Mouse (Mus musculus) heart, embryonic 14.5 days (tissue): ENCODE measurements around the gene Cpne6. TPM values are rescaled to one million over a fixed set of nuclear protein-coding genes. Genes with fewer than 3 reads are reported as not detected.

Experiments used
- ATAC-seq: fragments of 200-750 bp; cut with Nextera tagmentation; 2 replicates; pipeline ENCODE4 v1.8.0; 2017; ENCODE audit warnings: low read depth, moderate TSS enrichment; ENCODE audit not compliant: insufficient number of reproducible peaks, insufficient read depth, low FRiP score
- H3K27ac ChIP-seq, 2 experiments: fragments of 200-500 bp in 1 of 2; fragments of 300-500 bp in 1 of 2; sonication (generic) in 1 of 2; replicated peaks in 1 of 2; 2 replicates each; pipeline ENCODE4 v1.5.1; 2012 to 2014; ENCODE audit warnings: low read depth in 2 of 2, low read length in 2 of 2, control low read depth in 1 of 2, mild to moderate bottlenecking in 1 of 2, mixed read lengths in 1 of 2; ENCODE audit not compliant: control insufficient read depth in 1 of 2, insufficient read depth in 1 of 2
- H3K27me3 ChIP-seq: fragments of 300-500 bp; sonication (generic); 2 replicates; pipeline ENCODE4 v1.6.1; 2014; ENCODE audit warnings: mild to moderate bottlenecking, low read length, control low read depth; ENCODE audit not compliant: control insufficient read depth, insufficient read depth
- H3K36me3 ChIP-seq: fragments of 300-500 bp; sonication (generic); 2 replicates; pipeline ENCODE4 v1.6.1; 2014; ENCODE audit warnings: mild to moderate bottlenecking, control low read depth, low read length, mixed read lengths; ENCODE audit not compliant: control insufficient read depth, insufficient read depth
- H3K4me1 ChIP-seq, 2 experiments: fragments of 200-500 bp in 1 of 2; fragments of 300-500 bp in 1 of 2; sonication (generic) in 1 of 2; 2 replicates each; pipeline ENCODE4 v1.6.1; 2012 to 2014; ENCODE audit warnings: low read length in 2 of 2, control low read depth in 1 of 2, mixed read lengths in 1 of 2; ENCODE audit not compliant: control insufficient read depth in 2 of 2, insufficient read depth in 2 of 2
- H3K4me2 ChIP-seq: fragments of 300-500 bp; sonication (generic); 2 replicates; pipeline ENCODE4 v1.6.1; 2014; ENCODE audit warnings: mild to moderate bottlenecking, low read length
- H3K4me3 ChIP-seq, 2 experiments: fragments of 200-500 bp in 1 of 2; fragments of 300-500 bp in 1 of 2; sonication (generic) in 1 of 2; 2 replicates each; pipeline ENCODE4 v1.5.1; 2012 to 2014; ENCODE audit warnings: low read length in 2 of 2, mild to moderate bottlenecking in 2 of 2, control low read depth in 1 of 2, low read depth in 1 of 2, moderate library complexity in 1 of 2; ENCODE audit not compliant: control insufficient read depth in 1 of 2, insufficient read depth in 1 of 2
- H3K9ac ChIP-seq: fragments of 300-500 bp; sonication (generic); 2 replicates; pipeline ENCODE4 v1.6.1; 2014; ENCODE audit warnings: mild to moderate bottlenecking, low read length
- H3K9me3 ChIP-seq: fragments of 300-500 bp; sonication (generic); 2 replicates; pipeline ENCODE4 v1.6.1; 2016; ENCODE audit warnings: low read length, control low read depth; ENCODE audit not compliant: control insufficient read depth
- WGBS: fragments of 180-500 bp; shearing (Covaris S2); extraction: QIAGEN DNeasy Blood & Tissue Kit; methylation state at CpG from one replicate; pipeline ENCODE4 v1.1.7; 2014; 5-methylcytosine and 5-hydroxymethylcytosine counted together
- polyA plus RNA-seq: library from polyadenylated mRNA; unstranded; fragments of >200 nt; fragmentation: Nextera tagmentation; extraction: Ambion mirVana; gene quantifications from 2 replicates; pipeline ENCODE4 v1.2.1, GENCODE M21; 2014

Gene Cpne6
- 0.12 and 0.36 TPM in 2 replicates for polyA plus RNA-seq

DNA sequence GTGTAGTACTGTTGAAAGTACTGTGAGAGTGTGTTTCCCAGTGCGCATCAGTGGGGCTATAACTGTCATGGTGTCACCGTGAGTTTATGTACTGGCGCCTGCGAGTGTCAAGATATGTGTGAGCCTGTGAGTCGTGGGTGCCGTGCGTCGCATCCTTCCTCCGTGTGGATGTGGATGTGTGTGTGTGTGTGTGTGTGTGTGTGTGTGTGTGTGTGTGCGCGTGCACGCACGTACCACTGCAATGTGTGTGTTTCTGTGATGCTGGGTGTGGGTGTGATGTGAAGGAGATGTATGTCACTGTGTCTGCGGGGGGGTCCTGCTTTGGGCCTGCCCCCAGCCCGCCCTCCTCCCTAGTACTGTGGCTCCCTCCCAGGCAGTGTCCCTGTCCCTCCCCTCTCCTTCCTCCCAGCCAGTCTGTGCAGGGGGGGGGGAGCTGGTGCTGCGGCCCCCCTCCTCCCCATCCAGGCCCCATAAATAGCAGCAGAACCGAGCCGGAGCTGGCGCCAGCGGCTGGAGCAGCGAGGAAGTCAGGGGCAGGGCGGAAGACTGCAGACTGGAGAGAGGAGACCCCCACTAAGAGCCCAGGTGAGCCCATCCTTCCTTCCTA is at the start of gene Cpne6:
Gene Cpne6, plus strand, starts transcription at position 321 of the 607 bp plus-strand sequence.
- Histone ChIP-seq H3K4me3 (no peak within 1 kb of the TSS), H3K27ac (no peak within 1 kb of the TSS), H3K9me3 (no peaks in the 10 kb centered on the region), H3K9ac (no peak within 1 kb of the TSS), H3K27me3 (peaks cover 23% of the 10 kb centered on the region), H3K4me1 (peaks cover 6 to 9% of the 10 kb centered on the region in 2 experiments; a peak in 3 of 4 replicates), H3K4me2 (peak within 1 kb of the TSS; percentile 27), H3K36me3 (no peaks in the 10 kb centered on the region)
- WGBS: 56% methylated on average over 22 of the region's 22 CpGs
- no peak for ATAC-seq

DNA sequence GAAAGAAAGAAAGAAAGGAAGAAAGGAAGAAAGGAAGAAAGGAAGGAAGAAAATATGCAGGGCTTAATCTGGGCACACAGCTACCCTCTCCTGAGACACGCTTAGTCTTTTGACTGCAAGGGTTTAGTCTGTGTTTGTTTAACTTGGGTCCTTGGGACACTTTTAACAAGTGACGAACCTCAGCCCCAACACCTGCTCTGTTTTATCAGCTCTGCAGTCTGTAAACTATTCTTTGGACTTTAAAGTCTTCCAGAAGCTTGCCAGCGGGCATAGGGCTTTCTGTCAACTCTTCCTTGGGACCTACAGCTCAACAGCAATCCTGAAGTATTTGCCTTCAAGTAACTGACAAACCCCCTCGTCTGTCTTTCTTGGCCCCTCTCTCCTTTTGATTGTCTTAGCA is 48.5 kb upstream of the Cpne6 start:
- H3K4me2 ChIP-seq: no peak overlapping the region
- no peak overlapping the region for H3K27ac ChIP-seq
- H3K36me3 ChIP-seq: no peaks in the 10 kb centered on the region
- 0 out of 2 replicates have a peak, but pooled peaks cover 4% of the 10 kb centered on the region for H3K27me3 ChIP-seq
- WGBS: 34% methylated on average over 4 of the region's 4 CpGs
- H3K4me3 ChIP-seq: no peak overlapping the region
- no peaks in the 10 kb centered on the region for H3K9me3 ChIP-seq
- no peaks in the 10 kb centered on the region for H3K4me1 ChIP-seq
- H3K9ac ChIP-seq: no peak overlapping the region
- no peak for ATAC-seq

DNA sequence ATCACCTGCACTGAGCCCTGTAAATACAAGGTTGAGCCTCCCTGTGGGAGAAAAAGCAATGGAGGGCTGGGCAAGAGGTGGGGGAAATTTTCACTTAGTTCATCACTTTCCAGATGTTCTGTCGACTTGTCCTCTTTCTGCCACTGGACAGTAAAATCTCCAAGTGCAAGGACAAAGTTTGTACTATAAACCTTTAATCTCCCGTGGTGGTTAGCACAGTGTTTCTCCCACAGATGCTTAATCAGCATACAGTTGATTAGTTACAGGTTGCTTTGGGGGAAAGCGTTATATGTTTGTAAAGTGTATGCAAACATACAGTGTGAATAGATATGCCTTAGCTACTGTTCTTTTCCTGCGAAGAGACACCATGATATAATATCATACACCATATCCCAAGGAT is 43.8 kb upstream of the Cpne6 start:
- no peak overlapping the region for H3K9ac ChIP-seq
- H3K27me3 ChIP-seq: 0 out of 2 replicates have a peak, but pooled peaks cover 4% of the 10 kb centered on the region
- H3K4me1 ChIP-seq: no peaks in the 10 kb centered on the region
- H3K4me2 ChIP-seq: no peak overlapping the region
- H3K9me3 ChIP-seq: no peaks in the 10 kb centered on the region
- H3K36me3 ChIP-seq: no peaks in the 10 kb centered on the region
- H3K4me3 ChIP-seq: no peak overlapping the region
- WGBS: 71% methylated on average over 4 of the region's 4 CpGs
- H3K27ac ChIP-seq: no peak overlapping the region
- ATAC-seq: no peak

DNA sequence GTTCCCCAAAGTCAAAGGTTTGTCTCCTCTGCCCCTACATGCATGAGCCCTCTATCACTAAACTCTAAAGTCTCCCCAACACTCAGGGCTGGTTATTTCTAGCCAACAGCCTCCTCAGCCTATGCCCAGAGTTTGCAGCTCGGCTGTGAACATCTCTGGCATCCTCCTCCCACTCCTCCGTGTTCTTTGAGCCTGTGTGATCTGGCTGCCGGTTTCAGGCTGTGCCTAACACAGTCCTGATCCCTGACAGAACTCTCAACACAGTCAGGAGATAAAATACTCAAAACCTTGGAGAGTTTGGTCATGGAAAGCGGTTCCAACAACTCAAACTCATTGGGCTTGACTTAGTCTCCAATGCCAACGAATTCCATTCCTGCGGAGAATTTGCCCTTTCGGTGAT is 43.1 kb upstream of the Cpne6 start:
- 0 out of 2 replicates have a peak, but pooled peaks cover 4% of the 10 kb centered on the region for H3K27me3 ChIP-seq
- H3K4me2 ChIP-seq: no peak overlapping the region
- WGBS: 48% methylated on average over 7 of the region's 7 CpGs
- H3K4me3 ChIP-seq: no peak overlapping the region
- no peaks in the 10 kb centered on the region for H3K4me1 ChIP-seq
- H3K36me3 ChIP-seq: no peaks in the 10 kb centered on the region
- H3K9ac ChIP-seq: no peak overlapping the region
- no peaks in the 10 kb centered on the region for H3K9me3 ChIP-seq
- no peak overlapping the region for H3K27ac ChIP-seq
- no peak for ATAC-seq

DNA sequence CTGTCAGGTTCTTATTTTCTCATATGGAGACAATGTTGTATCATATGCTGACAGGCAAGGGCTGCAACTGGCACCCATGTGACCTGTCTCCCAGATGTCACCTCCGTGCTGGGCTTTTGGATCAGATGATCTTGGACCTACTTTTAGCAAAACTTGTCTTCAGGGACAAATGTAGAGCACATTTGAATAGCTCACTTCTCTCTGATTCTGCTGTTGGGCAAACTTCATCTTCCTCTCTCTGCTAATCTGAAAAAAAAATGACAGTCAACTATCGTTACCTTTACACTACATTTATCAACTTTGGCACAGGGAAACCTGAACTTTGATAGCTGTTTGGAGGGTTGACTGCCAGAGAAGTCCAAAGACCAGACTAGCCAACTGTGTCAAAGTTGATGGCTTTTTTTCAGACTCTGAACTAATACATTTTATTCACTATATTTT is 41.9 kb upstream of the Cpne6 start:
- 0 out of 2 replicates have a peak, but pooled peaks cover 4% of the 10 kb centered on the region for H3K27me3 ChIP-seq
- H3K4me2 ChIP-seq: no peak overlapping the region
- H3K36me3 ChIP-seq: no peaks in the 10 kb centered on the region
- no peaks in the 10 kb centered on the region for H3K9me3 ChIP-seq
- no peaks in the 10 kb centered on the region for H3K4me1 ChIP-seq
- H3K4me3 ChIP-seq: no peak overlapping the region
- no peak overlapping the region for H3K27ac ChIP-seq
- no peak for ATAC-seq
- H3K9ac ChIP-seq: no peak overlapping the region
- WGBS: 76% methylated on average over 2 of the region's 2 CpGs

DNA sequence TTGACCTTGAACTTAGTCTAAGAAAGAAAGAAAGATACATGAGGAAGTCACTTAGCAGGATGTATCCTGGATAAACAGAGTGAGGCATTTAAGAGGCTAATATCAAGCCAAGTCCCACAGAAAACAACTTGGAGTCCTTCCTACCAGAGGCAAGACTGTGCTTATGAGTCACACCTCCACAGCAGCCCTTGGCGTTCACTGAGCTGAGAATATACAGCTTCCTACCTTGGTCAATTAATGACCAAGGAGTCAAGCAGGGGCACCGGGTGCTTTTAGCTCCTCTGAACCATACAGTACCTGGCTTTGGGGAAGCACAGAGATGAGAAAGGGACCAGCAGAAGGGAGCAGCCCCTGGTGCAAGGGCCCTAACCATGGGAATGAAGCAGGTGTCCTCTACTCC is 41.2 kb upstream of the Cpne6 start:
- 76% methylated on average over 2 of the region's 2 CpGs for WGBS
- Histone ChIP-seq H3K9me3 (no peaks in the 10 kb centered on the region), H3K27me3 (0 out of 2 replicates have a peak, but pooled peaks cover 4% of the 10 kb centered on the region), H3K36me3 (no peaks in the 10 kb centered on the region), H3K4me2 (no peak overlapping the region), H3K4me1 (no peaks in the 10 kb centered on the region), H3K4me3 (no peak overlapping the region), H3K9ac (no peak overlapping the region), H3K27ac (no peak overlapping the region)
- ATAC-seq: no peak

DNA sequence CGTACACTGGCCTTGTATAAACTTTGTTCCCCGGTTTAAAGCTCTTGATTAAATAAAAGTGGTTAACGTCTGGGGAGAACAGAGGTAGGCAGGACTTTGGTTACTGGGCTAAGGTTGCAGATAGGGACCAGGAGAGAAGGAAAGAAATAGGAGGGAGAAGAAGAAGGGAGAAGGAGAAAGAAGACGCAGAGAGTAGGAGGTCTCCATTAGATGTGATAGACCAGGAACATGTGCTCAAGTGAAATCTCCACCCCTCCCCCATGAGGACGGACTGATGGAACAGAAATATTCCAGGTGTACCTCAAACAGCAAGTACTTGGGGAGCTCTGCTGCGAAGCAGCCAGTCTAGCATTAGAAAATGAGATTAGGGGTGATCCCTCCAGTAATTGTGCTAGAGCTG is 40.4 kb upstream of the Cpne6 start:
- Histone ChIP-seq H3K4me3 (no peak overlapping the region), H3K27ac (no peak overlapping the region), H3K4me1 (no peaks in the 10 kb centered on the region), H3K4me2 (no peak overlapping the region), H3K9me3 (no peaks in the 10 kb centered on the region), H3K27me3 (0 out of 2 replicates have a peak, but pooled peaks cover 4% of the 10 kb centered on the region), H3K9ac (no peak overlapping the region), H3K36me3 (no peaks in the 10 kb centered on the region)
- no peak for ATAC-seq
- WGBS: 88% methylated on average over 6 of the region's 6 CpGs

DNA sequence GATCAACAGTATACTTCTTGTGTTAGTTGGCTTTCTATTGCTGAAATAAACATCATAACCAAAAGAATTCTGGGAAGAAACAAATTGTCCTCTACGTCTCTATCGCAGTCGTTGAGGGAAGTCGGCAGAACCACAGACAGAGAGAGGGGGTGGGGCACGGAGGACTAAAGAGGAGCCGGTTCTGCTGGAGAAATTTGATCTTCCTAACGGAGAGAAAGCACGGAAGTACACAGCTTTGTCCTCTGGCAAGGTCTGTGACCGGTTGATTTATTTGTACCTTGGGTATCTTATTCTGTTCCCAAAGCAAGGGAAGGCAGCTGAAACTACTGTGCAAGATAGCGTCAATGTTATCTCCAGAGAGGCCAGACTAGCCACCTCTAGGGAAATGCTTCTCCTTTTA is 39.4 kb upstream of the Cpne6 start:
- no peak for ATAC-seq
- no peak overlapping the region for H3K4me3 ChIP-seq
- WGBS: 5% methylated on average over 10 of the region's 10 CpGs

More for the DNA sequence above, 39.4 kb upstream of the Cpne6 start:
- Histone ChIP-seq H3K9ac (no peak overlapping the region), H3K27me3 (0 out of 2 replicates have a peak, but pooled peaks cover 3% of the 10 kb centered on the region), H3K27ac (no peak overlapping the region), H3K4me2 (peak overlapping the region; percentile 31), H3K4me1 (no peaks in the 10 kb centered on the region), H3K36me3 (no peaks in the 10 kb centered on the region), H3K9me3 (no peaks in the 10 kb centered on the region)
